ENCODE assay signal across 29 mouse cellular contexts in the genomic region with DNA sequence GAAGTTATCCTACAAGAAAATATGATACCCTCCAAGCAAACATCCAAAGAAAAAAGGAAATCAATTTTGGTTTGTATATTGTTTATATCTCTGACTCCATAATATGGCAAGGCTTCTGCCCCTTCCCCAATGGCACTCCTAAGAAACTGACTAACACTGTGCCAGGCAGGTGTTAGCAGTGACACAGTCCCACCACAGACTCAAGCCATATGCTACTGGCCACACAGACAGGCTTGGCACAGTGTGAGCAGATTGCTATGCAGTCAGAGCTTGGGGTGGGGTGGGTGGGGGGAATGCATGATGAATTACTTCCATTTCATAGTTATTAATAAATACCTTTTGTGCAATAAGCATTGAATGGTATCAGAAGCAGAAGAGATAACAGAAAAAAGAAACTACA.
DNase-seq lines count a peak whose midpoint lies in the region; ATAC-seq and TF ChIP-seq lines count a peak whose summit lies in the region.
"Had no signal": no experiment of that assay in that cellular context is flagged by ENCODE, and none has a peak within 500 bp of the region (broad histone marks: within the 10 kb centered on the region; RNA-seq: fewer than 3 reads in every experiment).

No protein-coding gene starts in this region.

- no peak for TF ChIP-seq EP300 in stomach, postnatal 0 days (optimal IDR thresholded peaks at IDR 0.05)

- H3K4me3 ChIP-seq in forebrain, embryonic 14.5 days (ENCODE audit: low read depth, low read length) = no peak overlapping the region
- no peak overlapping the region for H3K4me3 ChIP-seq in forebrain, postnatal 0 days (ENCODE audit: low read depth, low read length)
- H3K4me3 ChIP-seq in layer of hippocampus, adult 2 months = no peak overlapping the region
- H3K4me3 ChIP-seq in forebrain, embryonic 15.5 days = no peak overlapping the region
- no peak overlapping the region for H3K4me3 ChIP-seq in stomach, postnatal 0 days (ENCODE audit: low read depth, low read length)
- no peak overlapping the region for H3K4me3 ChIP-seq in kidney, embryonic 15.5 days (replicated peaks)
- H3K4me3 ChIP-seq: embryonic facial prominence, embryonic 10.5 days; embryonic facial prominence, embryonic 13.5 days; erythroblast, embryonic 14.5 days; gastrocnemius, adult 2 months; heart, embryonic 12.5 days; heart, embryonic 15.5 days; hindbrain, embryonic 15.5 days had no signal

- no peaks in the 10 kb centered on the region for H3K36me3 ChIP-seq in forebrain, embryonic 14.5 days (ENCODE audit: control insufficient read depth, insufficient read depth, low read length)
- H3K36me3 ChIP-seq in forebrain, postnatal 0 days (ENCODE audit: insufficient read depth) = no peaks in the 10 kb centered on the region
- no peaks in the 10 kb centered on the region for H3K36me3 ChIP-seq in forebrain, embryonic 15.5 days
- no peaks in the 10 kb centered on the region for H3K36me3 ChIP-seq in stomach, postnatal 0 days (ENCODE audit: control insufficient read depth, insufficient read depth, low read length)
- H3K36me3 ChIP-seq in kidney, embryonic 15.5 days = no peaks in the 10 kb centered on the region
- H3K36me3 ChIP-seq: embryonic facial prominence, embryonic 10.5 days; embryonic facial prominence, embryonic 13.5 days; heart, embryonic 12.5 days; heart, embryonic 15.5 days; hindbrain, embryonic 15.5 days had no signal

- ATAC-seq in forebrain, embryonic 14.5 days = peak; percentile 57
- ATAC-seq in forebrain, postnatal 0 days = no peak
- peak; percentile 69 for ATAC-seq in forebrain, embryonic 15.5 days (replicated peaks)
- ATAC-seq in stomach, postnatal 0 days (ENCODE audit: low FRiP score, low TSS enrichment) = peak; percentile 64; the same call in 1 of the 2 replicates
- no peak for ATAC-seq in kidney, embryonic 15.5 days (replicated peaks; ENCODE audit: low FRiP score)
- ATAC-seq: CD4-positive, CD25-positive, alpha-beta regulatory T cell, adult 4 months; inflammation-experienced regulatory T-cells, adult 6 months; intestine, embryonic 16.5 days had no signal

- peak; percentile 66 for DNase-seq in forebrain, embryonic 14.5 days (ENCODE audit: low spot score)
- DNase-seq in forebrain, postnatal 0 days = no peak
- no peak for DNase-seq in layer of hippocampus, adult 2 months (ENCODE audit: low spot score in 2 of 2)
- no peak for DNase-seq in layer of hippocampus, postnatal 25 days (ENCODE audit: extremely low spot score in 1 of 2, low spot score in 1 of 2)
- DNase-seq in stomach, postnatal 0 days (ENCODE audit: low spot score) = no peak
- DNase-seq: adrenal gland, adult 2 months; adrenal gland, postnatal 14 days; cerebellum, adult 11-12 months; cerebellum, adult 8-10 months; cerebellum, postnatal 10 days; cerebellum, postnatal 36 days; embryo, embryonic 11 days; gastrocnemius, adult 2 months; gastrocnemius, postnatal 14 days; heart, adult 11 months; heart, postnatal 10 days; heart, postnatal 36 days; kidney, adult 18-20 months had no signal

- H3K27ac ChIP-seq in forebrain, embryonic 14.5 days (ENCODE audit: low read depth, low read length) = 0 out of 2 replicates have a peak overlapping the region, but pooled peaks have one; percentile 35
- H3K27ac ChIP-seq in forebrain, postnatal 0 days (ENCODE audit: low read depth, low read length) = no peak overlapping the region
- peak overlapping the region; percentile 25; the same call in 1 of the 2 replicates for H3K27ac ChIP-seq in layer of hippocampus, adult 2 months
- peak overlapping the region; percentile 43 for H3K27ac ChIP-seq in forebrain, embryonic 15.5 days (replicated peaks)
- no peak overlapping the region for H3K27ac ChIP-seq in stomach, postnatal 0 days (replicated peaks)
- no peak overlapping the region for H3K27ac ChIP-seq in kidney, embryonic 15.5 days
- H3K27ac ChIP-seq: embryonic facial prominence, embryonic 10.5 days; embryonic facial prominence, embryonic 13.5 days; gastrocnemius, adult 2 months; heart, embryonic 15.5 days; hindbrain, embryonic 15.5 days had no signal

- no peak overlapping the region for H3K4me2 ChIP-seq in forebrain, embryonic 14.5 days (ENCODE audit: low read length)
- no peak overlapping the region for H3K4me2 ChIP-seq in forebrain, postnatal 0 days (ENCODE audit: low read depth)
- H3K4me2 ChIP-seq in forebrain, embryonic 15.5 days (replicated peaks) = no peak overlapping the region
- no peak overlapping the region for H3K4me2 ChIP-seq in stomach, postnatal 0 days (replicated peaks; ENCODE audit: low read depth)
- no peak overlapping the region for H3K4me2 ChIP-seq in kidney, embryonic 15.5 days
- H3K4me2 ChIP-seq: embryonic facial prominence, embryonic 13.5 days; heart, embryonic 12.5 days; heart, embryonic 15.5 days; hindbrain, embryonic 15.5 days had no signal

- H3K4me1 ChIP-seq in forebrain, embryonic 14.5 days (ENCODE audit: control insufficient read depth, insufficient read depth, low read length) = peaks cover 12% of the 10 kb centered on the region
- H3K4me1 ChIP-seq in forebrain, postnatal 0 days (ENCODE audit: insufficient read depth) = no peaks in the 10 kb centered on the region
- H3K4me1 ChIP-seq in forebrain, embryonic 15.5 days = peaks cover 52% of the 10 kb centered on the region
- no peaks in the 10 kb centered on the region for H3K4me1 ChIP-seq in stomach, postnatal 0 days (replicated peaks; ENCODE audit: control insufficient read depth, insufficient read depth)
- no peaks in the 10 kb centered on the region for H3K4me1 ChIP-seq in kidney, embryonic 15.5 days
- H3K4me1 ChIP-seq: embryonic facial prominence, embryonic 10.5 days; embryonic facial prominence, embryonic 13.5 days; heart, embryonic 12.5 days; heart, embryonic 15.5 days; hindbrain, embryonic 15.5 days had no signal

- no peak overlapping the region for H3K9ac ChIP-seq in forebrain, embryonic 14.5 days (ENCODE audit: low read length)
- H3K9ac ChIP-seq in forebrain, postnatal 0 days = no peak overlapping the region
- no peak overlapping the region for H3K9ac ChIP-seq in forebrain, embryonic 15.5 days (replicated peaks)
- no peak overlapping the region for H3K9ac ChIP-seq in stomach, postnatal 0 days (ENCODE audit: low read length)
- H3K9ac ChIP-seq in kidney, embryonic 15.5 days = no peak overlapping the region
- H3K9ac ChIP-seq: embryonic facial prominence, embryonic 13.5 days; heart, embryonic 12.5 days; heart, embryonic 15.5 days; hindbrain, embryonic 15.5 days had no signal

- no peak for TF ChIP-seq CTCF in forebrain, postnatal 0 days (IDR thresholded peaks at IDR 0.05; ENCODE audit: low read depth)
- no peak for TF ChIP-seq CTCF in layer of hippocampus, adult 2 months (conservative IDR thresholded peaks at IDR 0.05)
- no peak for TF ChIP-seq CTCF in stomach, postnatal 0 days (IDR thresholded peaks at IDR 0.05; ENCODE audit: low read depth)

- no peaks in the 10 kb centered on the region for H3K27me3 ChIP-seq in forebrain, embryonic 14.5 days (replicated peaks; ENCODE audit: control insufficient read depth, insufficient read depth, low read length)
- no peaks in the 10 kb centered on the region for H3K27me3 ChIP-seq in forebrain, postnatal 0 days (ENCODE audit: insufficient read depth, low read length)
- H3K27me3 ChIP-seq in forebrain, embryonic 15.5 days = no peaks in the 10 kb centered on the region
- H3K27me3 ChIP-seq in stomach, postnatal 0 days (ENCODE audit: control insufficient read depth, insufficient read depth, low read length) = no peaks in the 10 kb centered on the region
- H3K27me3 ChIP-seq in kidney, embryonic 15.5 days = no peaks in the 10 kb centered on the region
- H3K27me3 ChIP-seq: embryonic facial prominence, embryonic 13.5 days; heart, embryonic 12.5 days; heart, embryonic 15.5 days; hindbrain, embryonic 15.5 days had no signal

- H3K9me3 ChIP-seq in forebrain, embryonic 14.5 days (replicated peaks; ENCODE audit: control insufficient read depth, low read length) = no peaks in the 10 kb centered on the region
- no peaks in the 10 kb centered on the region for H3K9me3 ChIP-seq in forebrain, postnatal 0 days (ENCODE audit: low read length)
- H3K9me3 ChIP-seq in forebrain, embryonic 15.5 days = no peaks in the 10 kb centered on the region
- H3K9me3 ChIP-seq in stomach, postnatal 0 days (ENCODE audit: control insufficient read depth, low read length) = no peaks in the 10 kb centered on the region
- H3K9me3 ChIP-seq in kidney, embryonic 15.5 days (replicated peaks) = no peaks in the 10 kb centered on the region
- H3K9me3 ChIP-seq: embryonic facial prominence, embryonic 10.5 days; embryonic facial prominence, embryonic 13.5 days; heart, embryonic 12.5 days; heart, embryonic 15.5 days; hindbrain, embryonic 15.5 days had no signal

Comparison
In these comparisons a context has a peak if more than half of its experiments do, and no peak if none do; other contexts are left out.
1. ATAC-seq: peak in forebrain, embryonic 14.5 days (single experiment), forebrain, embryonic 15.5 days (single experiment) and stomach, postnatal 0 days (single experiment); none in forebrain, postnatal 0 days (single experiment) and kidney, embryonic 15.5 days (single experiment).
2. H3K27ac ChIP-seq: peak in forebrain, embryonic 14.5 days (single experiment), layer of hippocampus, adult 2 months (single experiment) and forebrain, embryonic 15.5 days (single experiment); none in forebrain, postnatal 0 days (single experiment), stomach, postnatal 0 days (single experiment) and kidney, embryonic 15.5 days (single experiment).